Mouse (Mus musculus) cortical plate, adult 2 months (tissue): ENCODE data around the gene Pex16.

ENCODE experiments used
- CTCF ChIP-seq: fragments of 200-500 bp; IDR thresholded peaks from 2 replicates; pipeline ENCODE4 v1.5.1; 2011; ENCODE audit warnings: mild to moderate bottlenecking, control low read depth, low read length; ENCODE audit not compliant: insufficient read depth; ENCODE audit errors: extremely low read depth
- POLR2A ChIP-seq: fragments of 200-500 bp; IDR thresholded peaks from 2 replicates; pipeline ENCODE4 v1.6.1; 2011; ENCODE audit warnings: mild to moderate bottlenecking, low read length, control low read depth; ENCODE audit not compliant: insufficient read depth; ENCODE audit errors: extremely low read depth

DNA sequence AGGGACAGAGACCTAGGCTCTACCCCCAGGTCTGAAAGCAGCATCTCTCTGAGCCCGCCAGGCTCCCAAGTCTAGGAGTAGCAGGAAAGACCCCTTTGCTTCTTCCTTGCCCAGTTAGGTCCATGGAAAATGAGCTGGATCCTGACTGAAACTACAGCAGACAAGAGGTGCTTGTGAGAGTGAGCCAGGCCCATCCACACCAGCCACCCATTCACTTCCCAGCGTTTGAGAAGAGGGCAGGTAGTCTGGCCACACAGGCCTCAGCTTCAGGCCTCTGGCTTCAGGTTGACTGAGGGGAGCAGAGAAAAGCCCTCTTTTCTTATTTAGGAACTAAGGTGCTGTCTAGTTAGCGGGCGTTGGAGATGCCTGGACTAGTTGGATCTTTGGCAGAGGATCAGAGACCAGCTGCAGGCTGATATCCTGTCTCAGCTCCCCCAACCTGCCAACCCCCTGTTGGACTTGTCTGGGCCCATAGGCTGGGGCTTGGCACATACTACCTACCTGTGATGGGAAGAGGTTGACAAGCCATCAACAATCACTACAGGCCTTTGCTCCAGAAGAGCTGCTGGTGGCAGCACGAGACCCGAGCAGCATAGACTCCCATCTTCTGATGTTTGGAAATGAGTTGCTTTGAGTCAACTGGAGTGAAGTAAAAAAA, 11.8 kb upstream of the Pex16 start:
- no peak for TF ChIP-seq POLR2A
- no peak for TF ChIP-seq CTCF
